Mouse (Mus musculus) c-Kit-positive CD71-positive TER-119-positive erythroid progenitor cells, embryonic 14.5 days (primary cell): Measurements from ENCODE around the gene Ube2r2.
A peak's percentile ranks its signal among the peaks of the same experiment; 100 is the strongest.

Source experiments
- DNase-seq: peaks from one replicate; pipeline ENCODE4 v3.0.0-alpha.2; 2013; ENCODE audit warnings: low spot score

Gene Ube2r2

GRCm38 (mm10) chr4:41179825-41180725 lies 44.5 kb downstream of the Ube2r2 start:
- no peak for DNase-seq

- no peak for DNase-seq
Measured at GRCm38 (mm10) chr4:41189809-41190208, 54.3 kb downstream of the Ube2r2 start.

GRCm38 (mm10) chr4:41192544-41193512 lies 57.3 kb downstream of the Ube2r2 start:
- no peak for DNase-seq

GRCm38 (mm10) chr4:41195328-41195727 lies 59.8 kb downstream of the Ube2r2 start:
- no peak for DNase-seq

GRCm38 (mm10) chr4:41196861-41197610 lies 61.5 kb downstream of the Ube2r2 start:
- no peak for DNase-seq

GRCm38 (mm10) chr4:41202135-41202534 lies 66.6 kb downstream of the Ube2r2 start:
- DNase-seq, result no peak

GRCm38 (mm10) chr4:41205751-41206150 lies 70.2 kb downstream of the Ube2r2 start:
- no peak for DNase-seq

GRCm38 (mm10) chr4:41208050-41208449 lies 72.5 kb downstream of the Ube2r2 start:
- DNase-seq, result no peak

GRCm38 (mm10) chr4:41225412-41225811 lies 89.9 kb downstream of the Ube2r2 start:
- DNase-seq, result peak; percentile 15

- DNase-seq, result peak; percentile 53
Measured at GRCm38 (mm10) chr4:41226351-41226750, 90.8 kb downstream of the Ube2r2 start.

- DNase-seq, result no peak
Measured at GRCm38 (mm10) chr4:41235621-41236020, 100.1 kb downstream of the Ube2r2 start.

GRCm38 (mm10) chr4:41240916-41241315 lies 105.4 kb downstream of the Ube2r2 start:
- no peak for DNase-seq
